In genomic region chr1:152089526-152089925, GRCm38 (mm10) we compare ENCODE assay signal across 8 mouse cellular contexts. TPM values are rescaled to one million over a fixed set of nuclear protein-coding genes. Genes with fewer than 3 reads are reported as not detected.
A peak's percentile ranks its signal among the peaks of the same experiment; 100 is the strongest.
DNase-seq lines count a peak whose midpoint lies in the region; ATAC-seq and TF ChIP-seq lines count a peak whose summit lies in the region.

No protein-coding gene starts in this region.

- peak overlapping the region; percentile 82 for H3K27ac ChIP-seq in cerebellum, adult 2 months (ENCODE audit: insufficient read depth, low read length)
- peak overlapping the region; percentile 91 for H3K27ac ChIP-seq in intestine, embryonic 15.5 days
- H3K27ac ChIP-seq in limb, embryonic 12.5 days = peak overlapping the region; percentile 84
- H3K27ac ChIP-seq in midbrain, embryonic 15.5 days = peak overlapping the region; percentile 98
- peak overlapping the region; percentile 90 for H3K27ac ChIP-seq in stomach, embryonic 14.5 days (ENCODE audit: low read length)

- peak overlapping the region; percentile 87 for H3K4me2 ChIP-seq in intestine, embryonic 15.5 days (replicated peaks)
- H3K4me2 ChIP-seq in limb, embryonic 12.5 days = peak overlapping the region; percentile 89
- peak overlapping the region; percentile 73 for H3K4me2 ChIP-seq in midbrain, embryonic 15.5 days
- H3K4me2 ChIP-seq in stomach, embryonic 14.5 days (replicated peaks; ENCODE audit: low read depth, low read length) = peak overlapping the region; percentile 83

- peak overlapping the region; percentile 62 for H3K4me3 ChIP-seq in cerebellum, adult 2 months (replicated peaks; ENCODE audit: insufficient read depth, low read depth, low read length)
- H3K4me3 ChIP-seq in intestine, embryonic 15.5 days (replicated peaks) = peak overlapping the region; percentile 94
- H3K4me3 ChIP-seq in limb, embryonic 12.5 days (replicated peaks) = peak overlapping the region; percentile 89
- H3K4me3 ChIP-seq in midbrain, embryonic 15.5 days = peak overlapping the region; percentile 92
- H3K4me3 ChIP-seq in stomach, embryonic 14.5 days (ENCODE audit: low read depth, low read length) = peak overlapping the region; percentile 96

- ATAC-seq in intestine, embryonic 15.5 days = peak; percentile 21
- ATAC-seq in limb, embryonic 12.5 days (ENCODE audit: insufficient number of reproducible peaks, insufficient read depth, low FRiP score, low TSS enrichment, low read depth) = 0 out of 2 replicates have a peak, but pooled peaks have one; percentile 0
- peak; percentile 52 for ATAC-seq in midbrain, embryonic 15.5 days (replicated peaks)
- ATAC-seq in stomach, embryonic 14.5 days (ENCODE audit: insufficient number of reproducible peaks, insufficient read depth, low FRiP score, low read depth) = no peak

- TF ChIP-seq POLR2A in cerebellum, adult 2 months (IDR thresholded peaks at IDR 0.05; ENCODE audit: borderline replicate concordance, insufficient read depth, low read length) = no peak

- peak overlapping the region; percentile 90 for H3K9ac ChIP-seq in intestine, embryonic 15.5 days
- peak overlapping the region; percentile 94 for H3K9ac ChIP-seq in limb, embryonic 12.5 days (replicated peaks)
- H3K9ac ChIP-seq in midbrain, embryonic 15.5 days = peak overlapping the region; percentile 97
- peak overlapping the region; percentile 85 for H3K9ac ChIP-seq in stomach, embryonic 14.5 days (replicated peaks; ENCODE audit: low read depth, low read length)

- H3K4me1 ChIP-seq in cerebellum, adult 2 months (ENCODE audit: control insufficient read depth, insufficient read depth, low read length) = peaks cover 10% of the 10 kb centered on the region
- peaks cover 25% of the 10 kb centered on the region for H3K4me1 ChIP-seq in intestine, embryonic 15.5 days (replicated peaks)
- H3K4me1 ChIP-seq in limb, embryonic 12.5 days (replicated peaks) = peaks cover 48% of the 10 kb centered on the region
- peaks cover 57% of the 10 kb centered on the region for H3K4me1 ChIP-seq in midbrain, embryonic 15.5 days
- H3K4me1 ChIP-seq in stomach, embryonic 14.5 days (ENCODE audit: control insufficient read depth, insufficient read depth, low read length) = peaks cover 20% of the 10 kb centered on the region

- H3K27me3 ChIP-seq in cerebellum, adult 2 months (ENCODE audit: control insufficient read depth, insufficient read depth, low read length) = no peaks in the 10 kb centered on the region
- H3K27me3 ChIP-seq in intestine, embryonic 15.5 days (replicated peaks) = no peaks in the 10 kb centered on the region
- H3K27me3 ChIP-seq in limb, embryonic 12.5 days = peaks cover 5% of the 10 kb centered on the region; the same call in 1 of the 2 replicates
- H3K27me3 ChIP-seq in midbrain, embryonic 15.5 days (replicated peaks) = no peaks in the 10 kb centered on the region
- H3K27me3 ChIP-seq in stomach, embryonic 14.5 days (ENCODE audit: control insufficient read depth, insufficient read depth, low read length) = no peaks in the 10 kb centered on the region

- H3K9me3 ChIP-seq in intestine, embryonic 15.5 days = no peaks in the 10 kb centered on the region
- no peaks in the 10 kb centered on the region for H3K9me3 ChIP-seq in limb, embryonic 12.5 days
- H3K9me3 ChIP-seq in midbrain, embryonic 15.5 days = no peaks in the 10 kb centered on the region
- H3K9me3 ChIP-seq in stomach, embryonic 14.5 days (ENCODE audit: control insufficient read depth, low read depth, low read length) = no peaks in the 10 kb centered on the region

- no peaks in the 10 kb centered on the region for H3K36me3 ChIP-seq in intestine, embryonic 15.5 days
- no peaks in the 10 kb centered on the region for H3K36me3 ChIP-seq in limb, embryonic 12.5 days
- H3K36me3 ChIP-seq in midbrain, embryonic 15.5 days (replicated peaks) = no peaks in the 10 kb centered on the region
- no peaks in the 10 kb centered on the region for H3K36me3 ChIP-seq in stomach, embryonic 14.5 days (ENCODE audit: control insufficient read depth, insufficient read depth, low read length)

- TF ChIP-seq CTCF in cerebellum, adult 2 months (IDR thresholded peaks at IDR 0.05; ENCODE audit: borderline replicate concordance, insufficient read depth, low read depth, low read length) = no peak

- peak; percentile 23 for DNase-seq in gastrocnemius, adult 18-20 months (ENCODE audit: low spot score)
- no peak for DNase-seq in gastrocnemius, postnatal 25 days
- DNase-seq in cerebellum, adult 2 months = peak; percentile 61 to 74
- DNase-seq in gastrocnemius, postnatal 10 days = peak; percentile 57

- 1% methylated on average over 25 of the region's 25 CpGs for WGBS in cerebellum, adult 2 months
- under 1% methylated on average over 24 of the region's 25 CpGs for WGBS in intestine, embryonic 15.5 days
- under 1% methylated on average over 17 of the region's 25 CpGs for WGBS in limb, embryonic 12.5 days
- WGBS in midbrain, embryonic 15.5 days = under 1% methylated on average over 25 of the region's 25 CpGs
- WGBS in stomach, embryonic 14.5 days = 0% methylated on average over 16 of the region's 25 CpGs

RNA-seq across cellular contexts. Expression of gene 1700025G04Rik, which starts 0.4 kb away (rescaled TPM):
- 10 to 100 TPM; 72.9 to 79.7 TPM for total RNA-seq in gastrocnemius, adult 18-20 months (2021)
- 10 to 100 TPM; 61.5 to 64.0 TPM for total RNA-seq in gastrocnemius, postnatal 25 days (2021)
- 27.9 and 29.8 TPM in 2 replicates for polyA plus RNA-seq in cerebellum, adult 2 months (2012; rRNA removed)
- total RNA-seq in gastrocnemius, postnatal 10 days (2021) = 10 to 100 TPM; 80.5 to 80.9 TPM
- 31.1 and 32.8 TPM in 2 replicates for polyA plus RNA-seq in intestine, embryonic 15.5 days (2015; fragmentation: Nextera tagmentation; extraction: Ambion mirVana)
- 28.3 and 31.1 TPM in 2 replicates for polyA plus RNA-seq in limb, embryonic 12.5 days (2016; fragmentation: Nextera tagmentation; extraction: Ambion mirVana)
- 34.6 and 37.8 TPM in 2 replicates for polyA plus RNA-seq in midbrain, embryonic 15.5 days (2015; fragmentation: Nextera tagmentation; extraction: Ambion mirVana)
- 28.6 and 34.6 TPM in 2 replicates for polyA plus RNA-seq in stomach, embryonic 14.5 days (2014; fragmentation: Nextera tagmentation; extraction: Ambion mirVana)
